Mouse (Mus musculus) stomach, postnatal 0 days (tissue): ENCODE results near the gene N4bp1.

ENCODE experiments used
- CTCF ChIP-seq: IDR thresholded peaks from 2 replicates; pipeline ENCODE4 v1.5.1; 2016; ENCODE audit warnings: antibody characterized with exemption, low read depth, mild to moderate bottlenecking, moderate library complexity
- EP300 ChIP-seq: optimal IDR thresholded peaks from 2 replicates; pipeline ENCODE3; 2016; ENCODE audit warnings: antibody characterized with exemption

DNA sequence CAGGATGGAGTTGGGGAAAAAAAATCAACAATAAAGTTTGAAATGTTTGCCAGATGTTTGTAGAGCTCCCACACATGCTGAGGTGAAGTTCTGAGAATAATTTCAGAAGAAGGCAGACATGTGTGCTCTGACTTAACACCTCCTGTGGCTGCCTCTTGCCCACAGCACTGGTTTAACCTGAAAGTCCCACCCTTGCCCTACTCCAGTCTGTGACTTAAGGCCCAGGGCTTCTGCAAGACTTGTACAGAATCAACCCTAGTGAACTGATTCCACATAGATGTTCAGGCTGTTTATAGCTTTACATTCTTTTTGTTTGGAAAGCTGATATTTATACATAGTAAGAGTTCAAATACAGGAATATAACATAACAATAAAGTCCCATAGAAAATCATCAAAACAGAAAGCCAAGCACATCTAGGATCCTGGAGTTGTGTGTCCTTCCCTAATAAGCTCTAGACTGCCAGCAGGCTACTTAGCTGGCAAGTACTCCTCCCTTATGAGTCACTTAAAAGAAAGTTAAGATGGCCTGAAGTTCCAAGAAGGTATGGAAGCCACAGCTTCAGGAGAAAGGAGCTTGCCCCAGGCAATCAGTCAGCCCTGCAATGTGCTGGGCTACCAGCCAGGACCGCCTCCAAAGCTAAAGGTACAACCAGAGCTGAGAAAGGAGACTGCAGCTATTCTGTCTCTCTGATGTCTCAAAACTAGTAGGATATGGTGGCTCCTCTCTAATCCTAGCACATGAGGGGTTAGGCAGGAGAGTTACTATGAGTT is 114.9 kb downstream of the N4bp1 start:
- no peak for TF ChIP-seq CTCF
- peak; percentile 41 for TF ChIP-seq EP300
